Comparison of ENCODE assay signal across 14 mouse cellular contexts in the genomic region with DNA sequence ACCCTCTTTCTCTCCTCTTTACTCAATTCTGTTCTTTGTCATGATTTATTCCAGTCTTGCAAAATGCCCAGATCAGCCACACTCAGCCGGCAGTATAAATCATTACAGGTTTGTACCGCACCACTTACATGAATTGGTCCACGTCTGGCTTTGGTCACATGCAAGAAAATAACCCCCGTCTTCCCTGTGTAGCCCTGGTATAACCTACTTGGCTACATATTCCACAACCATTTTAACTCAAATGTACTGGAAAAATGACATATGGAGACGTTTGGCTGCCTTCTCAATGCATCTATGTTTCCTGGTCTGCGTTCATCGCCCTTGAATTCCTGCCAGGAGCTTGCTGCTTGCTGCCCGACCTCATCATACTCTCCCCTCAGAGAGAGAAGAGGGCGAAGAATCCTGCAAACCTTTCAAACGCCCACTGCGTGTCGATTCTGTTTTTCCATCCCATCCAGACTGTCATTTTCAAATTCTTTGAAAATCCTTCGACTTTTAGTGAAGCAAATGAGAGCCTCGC. TPM values are rescaled to one million over a fixed set of nuclear protein-coding genes. Genes with fewer than 3 reads are reported as not detected.
DNase-seq lines count a peak whose midpoint lies in the region; ATAC-seq and TF ChIP-seq lines count a peak whose summit lies in the region.
"Had no signal": no experiment of that assay in that cellular context is flagged by ENCODE, and none has a peak within 500 bp of the region (broad histone marks: within the 10 kb centered on the region; RNA-seq: fewer than 3 reads in every experiment).

No protein-coding gene starts in this region.

- no peaks in the 10 kb centered on the region for H3K9me3 ChIP-seq in embryonic facial prominence, embryonic 13.5 days
- H3K9me3 ChIP-seq in embryonic facial prominence, embryonic 10.5 days: no peaks in the 10 kb centered on the region
- H3K9me3 ChIP-seq in lung, embryonic 14.5 days (ENCODE audit: low read depth, low read length): no peaks in the 10 kb centered on the region
- H3K9me3 ChIP-seq in forebrain, embryonic 16.5 days (ENCODE audit: control insufficient read depth, low read length): no peaks in the 10 kb centered on the region
- H3K9me3 ChIP-seq: neural tube, embryonic 13.5 days had no signal

- no peak for TF ChIP-seq CTCF in lung, embryonic 14.5 days (IDR thresholded peaks at IDR 0.05; ENCODE audit: low read depth)
- no peak for TF ChIP-seq CTCF in lung, adult 2 months (IDR thresholded peaks at IDR 0.05; ENCODE audit: insufficient read depth, low read length)

- no peaks in the 10 kb centered on the region for H3K36me3 ChIP-seq in embryonic facial prominence, embryonic 13.5 days
- H3K36me3 ChIP-seq in embryonic facial prominence, embryonic 10.5 days (replicated peaks): no peaks in the 10 kb centered on the region
- no peaks in the 10 kb centered on the region for H3K36me3 ChIP-seq in lung, embryonic 14.5 days (ENCODE audit: insufficient read depth)
- H3K36me3 ChIP-seq in forebrain, embryonic 16.5 days (ENCODE audit: control insufficient read depth, insufficient read depth): no peaks in the 10 kb centered on the region
- H3K36me3 ChIP-seq: neural tube, embryonic 13.5 days had no signal

- H3K4me3 ChIP-seq in embryonic facial prominence, embryonic 13.5 days: no peak overlapping the region
- H3K4me3 ChIP-seq in embryonic facial prominence, embryonic 10.5 days: no peak overlapping the region
- H3K4me3 ChIP-seq in lung, embryonic 14.5 days (ENCODE audit: low read depth, low read length): no peak overlapping the region
- H3K4me3 ChIP-seq in lung, adult 2 months (replicated peaks; ENCODE audit: extremely low read depth, low read depth, low read length): no peak overlapping the region
- H3K4me3 ChIP-seq in forebrain, embryonic 16.5 days (replicated peaks; ENCODE audit: low read length): no peak overlapping the region
- H3K4me3 ChIP-seq: erythroblast, embryonic 14.5 days; neural tube, embryonic 13.5 days had no signal

- no peaks in the 10 kb centered on the region for H3K27me3 ChIP-seq in embryonic facial prominence, embryonic 13.5 days
- no peaks in the 10 kb centered on the region for H3K27me3 ChIP-seq in embryonic facial prominence, embryonic 10.5 days (replicated peaks; ENCODE audit: low read depth, poor library complexity, severe bottlenecking)
- H3K27me3 ChIP-seq in lung, embryonic 14.5 days (ENCODE audit: insufficient read depth, low read length): no peaks in the 10 kb centered on the region
- no peaks in the 10 kb centered on the region for H3K27me3 ChIP-seq in forebrain, embryonic 16.5 days (replicated peaks; ENCODE audit: control insufficient read depth, insufficient read depth, low read length)
- H3K27me3 ChIP-seq: neural tube, embryonic 13.5 days had no signal

- no peak overlapping the region for H3K4me2 ChIP-seq in embryonic facial prominence, embryonic 13.5 days
- H3K4me2 ChIP-seq in lung, embryonic 14.5 days: no peak overlapping the region
- 0 out of 2 replicates have a peak overlapping the region, but pooled peaks have one; percentile 12 for H3K4me2 ChIP-seq in forebrain, embryonic 16.5 days (ENCODE audit: low read length)
- H3K4me2 ChIP-seq: neural tube, embryonic 13.5 days had no signal

- H3K4me1 ChIP-seq in embryonic facial prominence, embryonic 13.5 days: no peaks in the 10 kb centered on the region
- peaks cover 5% of the 10 kb centered on the region; the same call in 1 of the 2 replicates for H3K4me1 ChIP-seq in embryonic facial prominence, embryonic 10.5 days
- peaks cover 3% of the 10 kb centered on the region; the same call in 1 of the 2 replicates for H3K4me1 ChIP-seq in lung, embryonic 14.5 days (ENCODE audit: insufficient read depth)
- no peaks in the 10 kb centered on the region for H3K4me1 ChIP-seq in lung, adult 2 months (ENCODE audit: control insufficient read depth, insufficient read depth, low read length)
- H3K4me1 ChIP-seq in forebrain, embryonic 16.5 days (replicated peaks; ENCODE audit: control insufficient read depth, insufficient read depth, low read length): peaks cover 22% of the 10 kb centered on the region

- no peak for TF ChIP-seq POLR2A in lung, adult 2 months (IDR thresholded peaks at IDR 0.05; ENCODE audit: borderline replicate concordance, extremely low read depth, low read depth, low read length)

- peak overlapping the region; percentile 5; the same call in 1 of the 2 replicates for H3K27ac ChIP-seq in embryonic facial prominence, embryonic 13.5 days
- no peak overlapping the region for H3K27ac ChIP-seq in embryonic facial prominence, embryonic 10.5 days (replicated peaks)
- no peak overlapping the region for H3K27ac ChIP-seq in lung, embryonic 14.5 days (ENCODE audit: low read depth)
- peak overlapping the region; percentile 78 for H3K27ac ChIP-seq in forebrain, embryonic 16.5 days (ENCODE audit: low read length)
- H3K27ac ChIP-seq: neural tube, embryonic 13.5 days had no signal

- no peak for ATAC-seq in embryonic facial prominence, embryonic 13.5 days (ENCODE audit: insufficient number of reproducible peaks, insufficient read depth, low FRiP score, low TSS enrichment, low read depth)
- ATAC-seq in lung, embryonic 14.5 days (ENCODE audit: insufficient read depth): no peak
- peak; percentile 38; the same call in 1 of the 2 replicates for ATAC-seq in forebrain, embryonic 16.5 days

- DNase-seq in embryonic facial prominence, embryonic 10.5 days (ENCODE audit: low spot score): no peak
- DNase-seq in lung, embryonic 14.5 days: peak; percentile 50
- no peak for DNase-seq in lung, adult 2 months
- DNase-seq in cerebellum, adult 18-20 months: peak; percentile 40 to 46
- DNase-seq in embryo, embryonic 9.5 days (ENCODE audit: extremely low spot score): no peak
- DNase-seq in frontal cortex, adult 2 months (ENCODE audit: extremely low spot score in 1 of 2, low spot score in 1 of 2): no peak
- DNase-seq: gastrocnemius, postnatal 10 days; kidney, adult 2 months; lung, adult 18-20 months; thymus, adult 2 months had no signal

- WGBS in embryonic facial prominence, embryonic 13.5 days: 62% methylated on average over 14 of the region's 14 CpGs
- WGBS in embryonic facial prominence, embryonic 10.5 days: 84% methylated on average over 14 of the region's 14 CpGs
- WGBS in lung, embryonic 14.5 days: 53% methylated on average over 14 of the region's 14 CpGs
- WGBS in lung, adult 2 months: 68% methylated on average over 14 of the region's 14 CpGs
- 38% methylated on average over 14 of the region's 14 CpGs for WGBS in forebrain, embryonic 16.5 days

- H3K9ac ChIP-seq in embryonic facial prominence, embryonic 13.5 days: no peak overlapping the region
- no peak overlapping the region for H3K9ac ChIP-seq in lung, embryonic 14.5 days
- H3K9ac ChIP-seq in forebrain, embryonic 16.5 days (replicated peaks; ENCODE audit: low read depth, low read length): no peak overlapping the region
- H3K9ac ChIP-seq: neural tube, embryonic 13.5 days had no signal

RNA-seq across cellular contexts. Expression of gene Adgrd1, which starts 24.7 kb away (rescaled TPM):
- polyA plus RNA-seq in embryonic facial prominence, embryonic 13.5 days (2015; fragmentation: Nextera tagmentation; extraction: Ambion mirVana): 0.51 and 1.1 TPM in 2 replicates
- not detected in 2 replicates for polyA plus RNA-seq in embryonic facial prominence, embryonic 10.5 days (2016; fragmentation: Nextera tagmentation; extraction: Ambion mirVana)
- polyA plus RNA-seq in lung, embryonic 14.5 days (2014; fragmentation: Nextera tagmentation; extraction: Ambion mirVana): 0.47 and 0.50 TPM in 2 replicates
- 6.0 and 8.3 TPM in 2 replicates for polyA plus RNA-seq in lung, adult 2 months (2012; rRNA removed)
- 0.22 and 0.37 TPM in 2 replicates for polyA plus RNA-seq in forebrain, embryonic 16.5 days (2015; fragmentation: Nextera tagmentation; extraction: Ambion mirVana)
- polyA plus RNA-seq in frontal cortex, adult 2 months (2012; rRNA removed): 1.9 and 2.2 TPM in 2 replicates
- polyA plus RNA-seq: erythroblast, embryonic 14.5 days had no signal

RNA-seq across cellular contexts. Expression of gene Ran, which starts 52.0 kb away (rescaled TPM):
- polyA plus RNA-seq in embryonic facial prominence, embryonic 13.5 days (2015; fragmentation: Nextera tagmentation; extraction: Ambion mirVana): 544 and 631 TPM in 2 replicates
- polyA plus RNA-seq in embryonic facial prominence, embryonic 10.5 days (2016; fragmentation: Nextera tagmentation; extraction: Ambion mirVana): 958 and 1,014 TPM in 2 replicates
- polyA plus RNA-seq in lung, embryonic 14.5 days (2014; fragmentation: Nextera tagmentation; extraction: Ambion mirVana): 737 and 751 TPM in 2 replicates
- 35.5 and 43.2 TPM in 2 replicates for polyA plus RNA-seq in lung, adult 2 months (2012; rRNA removed)
- 436 and 440 TPM in 2 replicates for polyA plus RNA-seq in forebrain, embryonic 16.5 days (2015; fragmentation: Nextera tagmentation; extraction: Ambion mirVana)
- 132 and 137 TPM in 2 replicates for polyA plus RNA-seq in frontal cortex, adult 2 months (2012; rRNA removed)

Comparison
In these comparisons a context has a peak if more than half of its experiments do, and no peak if none do; other contexts are left out.
1. H3K27ac ChIP-seq: peak in embryonic facial prominence, embryonic 13.5 days (single experiment) and forebrain, embryonic 16.5 days (single experiment); none in embryonic facial prominence, embryonic 10.5 days (single experiment) and lung, embryonic 14.5 days (single experiment).
2. DNase-seq: peak in lung, embryonic 14.5 days (single experiment) and cerebellum, adult 18-20 months (2 of 2); none in embryonic facial prominence, embryonic 10.5 days (single experiment), lung, adult 2 months (single experiment), embryo, embryonic 9.5 days (single experiment) and frontal cortex, adult 2 months (0 of 2).